Mouse (Mus musculus) embryonic fibroblast, embryonic 13.5 days (primary cell): ENCODE measurements around the gene Smg6. TPM values are rescaled to one million over a fixed set of nuclear protein-coding genes. Genes with fewer than 3 reads are reported as not detected.
A peak's percentile ranks its signal among the peaks of the same experiment; 100 is the strongest.

Experiments
- H3K27ac ChIP-seq: 2 replicates; pipeline ENCODE4 v1.5.1; 2012; ENCODE audit warnings: low read length, control low read depth, inconsistent platforms; ENCODE audit not compliant: insufficient read depth
- H3K4me1 ChIP-seq: 2 replicates; pipeline ENCODE4 v1.6.1; 2011; ENCODE audit warnings: low read length; ENCODE audit not compliant: control insufficient read depth, insufficient read depth
- H3K4me3 ChIP-seq: 2 replicates; pipeline ENCODE4 v1.5.1; 2011; ENCODE audit warnings: mild to moderate bottlenecking, control low read depth, low read length; ENCODE audit not compliant: insufficient read depth
- CTCF ChIP-seq: IDR thresholded peaks from 2 replicates; pipeline ENCODE4 v1.5.1; 2011; ENCODE audit warnings: mild to moderate bottlenecking, control low read depth, low read length, moderate library complexity, borderline replicate concordance; ENCODE audit not compliant: insufficient read depth
- POLR2A ChIP-seq: IDR thresholded peaks from 2 replicates; pipeline ENCODE4 v1.6.1; 2011; ENCODE audit warnings: low read depth, mild to moderate bottlenecking, control low read depth, low read length, moderate library complexity
- polyA plus RNA-seq: library from polyadenylated mRNA; stranded (reverse); fragments of >200 nt; gene quantifications from 2 replicates; pipeline ENCODE4 v1.2.4, GENCODE M21; 2011; ENCODE audit warnings: low read depth; ENCODE audit not compliant: missing spikeins, insufficient read length

The Smg6 gene
- polyA plus RNA-seq, 1 experiment, result 16.2 TPM

- Histone ChIP-seq H3K4me1 (no peaks in the 10 kb centered on the region; the same call in 1 of the 2 replicates), H3K4me3 (peak within 1 kb of the TSS; percentile 94), H3K27ac (peak within 1 kb of the TSS; percentile 58)
- TF ChIP-seq POLR2A, result peak; percentile 73
- no peak for TF ChIP-seq CTCF
Observed at GRCm38 (mm10) chr11:74897678-74898516, 27.7 kb upstream of the Smg6 start, which contains the start of gene Tsr1. TSS of gene Tsr1 (plus strand) at chr11:74898071.

- peak overlapping the region; percentile 58 for H3K27ac ChIP-seq
Observed at GRCm38 (mm10) chr11:74898517-74898827, 27.2 kb upstream of the Smg6 start.

GRCm38 (mm10) chr11:74901555-74901954 is 24.1 kb upstream of the Smg6 start:
- Histone ChIP-seq H3K4me3 (no peak overlapping the region), H3K4me1 (no peaks in the 10 kb centered on the region), H3K27ac (no peak overlapping the region)
- no peak for TF ChIP-seq POLR2A
- no peak for TF ChIP-seq CTCF

More at GRCm38 (mm10) chr11:74898517-74898827, 27.2 kb upstream of the Smg6 start:
- no peaks in the 10 kb centered on the region; the same call in 1 of the 2 replicates for H3K4me1 ChIP-seq
- peak overlapping the region; percentile 94 for H3K4me3 ChIP-seq
- TF ChIP-seq POLR2A (no peak), CTCF (no peak)

GRCm38 (mm10) chr11:74902416-74902815 is 23.2 kb upstream of the Smg6 start:
- TF ChIP-seq POLR2A (no peak), CTCF (no peak)
- Histone ChIP-seq H3K4me3 (no peak overlapping the region), H3K4me1 (no peaks in the 10 kb centered on the region), H3K27ac (no peak overlapping the region)

GRCm38 (mm10) chr11:74907850-74908249 is 17.8 kb upstream of the Smg6 start:
- Histone ChIP-seq H3K27ac (no peak overlapping the region), H3K4me1 (no peaks in the 10 kb centered on the region; the same call in 1 of the 2 replicates), H3K4me3 (no peak overlapping the region)
- TF ChIP-seq CTCF (no peak), POLR2A (no peak)

- Histone ChIP-seq H3K4me1 (no peaks in the 10 kb centered on the region; the same call in 1 of the 2 replicates), H3K27ac (no peak overlapping the region), H3K4me3 (no peak overlapping the region)
- TF ChIP-seq CTCF (no peak), POLR2A (no peak; the same call in 1 of the 2 replicates)
Observed at GRCm38 (mm10) chr11:74908618-74909399, 16.8 kb upstream of the Smg6 start.

- H3K4me3 ChIP-seq, result no peak overlapping the region
- TF ChIP-seq POLR2A (no peak), CTCF (no peak)
Observed at GRCm38 (mm10) chr11:74909978-74910377, 15.6 kb upstream of the Smg6 start.

GRCm38 (mm10) chr11:74912492-74912891 is 13.1 kb upstream of the Smg6 start:
- Histone ChIP-seq H3K4me3 (no peak overlapping the region), H3K27ac (no peak overlapping the region; the same call in 1 of the 2 replicates), H3K4me1 (no peaks in the 10 kb centered on the region; the same call in 1 of the 2 replicates)
- TF ChIP-seq POLR2A, result no peak
- TF ChIP-seq CTCF, result no peak

More at GRCm38 (mm10) chr11:74909978-74910377, 15.6 kb upstream of the Smg6 start:
- no peaks in the 10 kb centered on the region; the same call in 1 of the 2 replicates for H3K4me1 ChIP-seq
- H3K27ac ChIP-seq, result no peak overlapping the region

- TF ChIP-seq POLR2A, result no peak
- no peak for TF ChIP-seq CTCF
- H3K4me3 ChIP-seq, result no peak overlapping the region
- H3K4me1 ChIP-seq, result no peaks in the 10 kb centered on the region
- no peak overlapping the region for H3K27ac ChIP-seq
Observed at GRCm38 (mm10) chr11:74919249-74919648, 6.4 kb upstream of the Smg6 start.

- peak overlapping the region; percentile 90; the same call in 1 of the 2 replicates for H3K4me3 ChIP-seq
- no peak overlapping the region for H3K27ac ChIP-seq
- H3K4me1 ChIP-seq, result no peaks in the 10 kb centered on the region
- no peak for TF ChIP-seq CTCF
- TF ChIP-seq POLR2A, result no peak
Observed at GRCm38 (mm10) chr11:74924149-74924548, 1.5 kb upstream of the Smg6 start.
